Mouse (Mus musculus) lung, adult 2 months (tissue): ENCODE results near the gene Map9.

Source experiments
- CTCF ChIP-seq: fragments of 200-500 bp; IDR thresholded peaks from 2 replicates; pipeline ENCODE4 v1.5.1; 2011; ENCODE audit warnings: mild to moderate bottlenecking, low read length, control low read depth; ENCODE audit not compliant: insufficient read depth
- POLR2A ChIP-seq: fragments of 200-500 bp; IDR thresholded peaks from 2 replicates; pipeline ENCODE4 v1.6.1; 2011; ENCODE audit warnings: low read depth, mild to moderate bottlenecking, control low read depth, low read length, borderline replicate concordance; ENCODE audit errors: extremely low read depth

DNA sequence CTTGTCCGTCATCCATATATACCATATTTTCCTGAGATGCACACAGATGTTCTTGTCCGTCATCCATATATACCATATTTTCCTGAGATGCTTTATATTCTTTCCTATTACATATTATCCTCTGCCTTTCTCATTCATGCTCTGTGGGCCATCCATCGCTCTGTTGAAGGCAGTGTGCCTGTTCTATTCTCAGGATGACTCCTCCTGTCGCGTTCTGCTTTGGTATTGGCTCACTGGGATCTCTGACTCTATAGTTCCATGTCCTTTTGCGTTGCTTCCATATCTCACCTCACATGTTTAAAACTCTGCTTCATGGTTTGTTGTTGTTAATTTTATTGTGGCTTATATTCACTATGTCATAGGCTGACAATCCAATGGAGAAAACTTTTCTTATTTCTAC, 48.0 kb downstream of the Map9 start:
- TF ChIP-seq CTCF (no peak), POLR2A (no peak)
